Mouse (Mus musculus) liver, embryonic 12.5 days (tissue): ENCODE data around the gene Mb. TPM values are rescaled to one million over a fixed set of nuclear protein-coding genes. Genes with fewer than 3 reads are reported as not detected.

Experiments used
- ATAC-seq: fragments of 200-750 bp; cut with Nextera tagmentation; 2 replicates; pipeline ENCODE4 v1.8.0; 2017; ENCODE audit warnings: moderate number of reproducible peaks, mild to moderate bottlenecking, moderate library complexity
- H3K27ac ChIP-seq: fragments of 300-500 bp; sonication (generic); 2 replicates; pipeline ENCODE4 v1.5.1; 2016; ENCODE audit warnings: mild to moderate bottlenecking
- H3K27me3 ChIP-seq: fragments of 300-500 bp; sonication (generic); replicated peaks from 2 replicates; pipeline ENCODE4 v1.6.1; 2016; ENCODE audit warnings: mild to moderate bottlenecking, moderate library complexity
- H3K36me3 ChIP-seq: fragments of 300-500 bp; sonication (generic); 2 replicates; pipeline ENCODE4 v1.6.1; 2016; ENCODE audit warnings: mild to moderate bottlenecking, moderate library complexity
- H3K4me1 ChIP-seq: fragments of 300-500 bp; sonication (generic); 2 replicates; pipeline ENCODE4 v1.6.1; 2016
- H3K4me2 ChIP-seq: fragments of 300-500 bp; sonication (generic); 2 replicates; pipeline ENCODE4 v1.6.1; 2016; ENCODE audit warnings: mild to moderate bottlenecking, moderate library complexity
- H3K4me3 ChIP-seq: fragments of 300-500 bp; sonication (generic); 2 replicates; pipeline ENCODE4 v1.5.1; 2016; ENCODE audit warnings: mild to moderate bottlenecking, moderate library complexity
- H3K9ac ChIP-seq: fragments of 300-500 bp; sonication (generic); 2 replicates; pipeline ENCODE4 v1.6.1; 2016; ENCODE audit warnings: mild to moderate bottlenecking, moderate library complexity
- H3K9me3 ChIP-seq: fragments of 300-500 bp; sonication (generic); replicated peaks from 2 replicates; pipeline ENCODE4 v1.6.1; 2016; ENCODE audit warnings: mild to moderate bottlenecking, moderate library complexity
- WGBS: fragments of 180-500 bp; shearing (Covaris S2); methylation state at CpG from one replicate; pipeline ENCODE4 v1.1.7; 2016; ENCODE audit not compliant: insufficient replicate concordance; 5-methylcytosine and 5-hydroxymethylcytosine counted together
- polyA plus RNA-seq: library from polyadenylated mRNA; unstranded; fragments of >200 nt; fragmentation: Nextera tagmentation; extraction: Ambion mirVana; gene quantifications from 2 replicates; pipeline ENCODE4 v1.2.1, GENCODE M21; 2016

Mb gene
- polyA plus RNA-seq, 1 experiment from 2014 or later, result 0.17 TPM

DNA sequence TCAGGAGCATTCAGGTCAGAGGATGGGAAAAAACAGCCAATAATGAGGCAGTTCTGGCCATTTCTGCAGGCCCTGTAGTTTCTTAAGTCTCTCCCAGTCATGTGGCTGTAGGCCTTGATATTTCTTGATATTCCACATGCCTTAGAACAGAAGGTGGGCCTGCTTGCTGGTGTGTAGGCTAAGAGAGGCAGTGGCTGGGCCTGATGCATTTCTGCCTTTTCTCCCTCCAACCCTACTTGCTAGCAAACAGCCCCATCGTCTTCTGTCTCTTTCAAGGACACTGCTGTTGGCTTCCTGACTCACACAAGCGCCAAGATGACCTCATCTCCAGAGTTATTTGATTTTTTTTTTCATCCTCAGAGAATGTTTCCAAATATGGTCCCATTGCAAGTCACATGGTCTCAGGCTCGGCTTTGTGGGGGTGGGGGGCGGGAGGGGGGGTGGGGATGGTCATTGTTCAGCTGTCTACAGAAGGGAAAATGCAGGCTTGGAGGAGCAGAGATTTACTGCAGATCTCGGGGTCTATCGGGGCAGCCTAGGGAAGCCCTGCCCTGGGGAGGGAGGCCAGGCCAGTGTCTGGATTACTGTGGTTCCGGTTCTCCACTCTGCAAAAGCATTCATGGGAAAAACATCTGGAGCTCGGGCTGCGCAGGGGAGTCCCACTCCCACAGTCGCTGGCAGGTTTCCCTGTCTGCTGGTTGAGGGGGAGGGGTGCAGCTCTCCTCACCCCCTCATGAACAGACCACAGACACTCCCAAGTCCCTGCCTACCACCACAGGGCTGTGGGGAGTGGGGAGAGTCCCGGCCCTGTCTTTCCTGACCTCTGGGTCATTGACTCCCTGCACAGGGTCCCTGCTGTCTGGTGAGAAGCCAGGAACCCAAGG is 12.9 kb downstream of the Mb start:
- H3K4me3 ChIP-seq, result no peak overlapping the region
- H3K27ac ChIP-seq, result peak overlapping the region; percentile 74
- no peaks in the 10 kb centered on the region for H3K9me3 ChIP-seq
- 0 out of 2 replicates have a peak, but pooled peaks have one; percentile 27 for ATAC-seq
- H3K9ac ChIP-seq, result no peak overlapping the region
- peaks cover 18% of the 10 kb centered on the region; the same call in 1 of the 2 replicates for H3K27me3 ChIP-seq
- H3K4me2 ChIP-seq, result no peak overlapping the region
- no peaks in the 10 kb centered on the region for H3K36me3 ChIP-seq
- WGBS, result 31% methylated on average over 11 of the region's 11 CpGs
- H3K4me1 ChIP-seq, result peaks cover 11% of the 10 kb centered on the region

DNA sequence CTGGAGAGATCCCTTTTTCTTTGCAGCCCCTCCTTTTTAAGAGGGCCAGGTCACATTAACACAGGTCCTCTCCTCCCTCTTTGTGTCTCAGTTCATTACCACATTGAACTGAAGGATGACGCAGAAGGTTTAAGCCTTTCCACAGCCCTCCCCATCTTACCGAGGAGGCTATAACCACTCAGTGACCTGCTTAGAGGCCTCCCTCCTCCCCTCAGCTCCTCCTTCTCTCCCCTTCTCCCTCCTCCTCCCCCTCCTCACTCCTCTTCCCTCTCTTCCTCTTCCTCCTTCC is 13.5 kb downstream of the Mb start:
- H3K27ac ChIP-seq, result peak overlapping the region; percentile 74
- no peak overlapping the region for H3K9ac ChIP-seq
- peaks cover 24% of the 10 kb centered on the region; the same call in 1 of the 2 replicates for H3K27me3 ChIP-seq
- H3K4me2 ChIP-seq, result no peak overlapping the region
- H3K4me3 ChIP-seq, result no peak overlapping the region
- no peaks in the 10 kb centered on the region for H3K36me3 ChIP-seq
- 41% methylated on average over 2 of the region's 2 CpGs for WGBS
- no peak for ATAC-seq
- H3K4me1 ChIP-seq, result peaks cover 11% of the 10 kb centered on the region
- no peaks in the 10 kb centered on the region for H3K9me3 ChIP-seq

DNA sequence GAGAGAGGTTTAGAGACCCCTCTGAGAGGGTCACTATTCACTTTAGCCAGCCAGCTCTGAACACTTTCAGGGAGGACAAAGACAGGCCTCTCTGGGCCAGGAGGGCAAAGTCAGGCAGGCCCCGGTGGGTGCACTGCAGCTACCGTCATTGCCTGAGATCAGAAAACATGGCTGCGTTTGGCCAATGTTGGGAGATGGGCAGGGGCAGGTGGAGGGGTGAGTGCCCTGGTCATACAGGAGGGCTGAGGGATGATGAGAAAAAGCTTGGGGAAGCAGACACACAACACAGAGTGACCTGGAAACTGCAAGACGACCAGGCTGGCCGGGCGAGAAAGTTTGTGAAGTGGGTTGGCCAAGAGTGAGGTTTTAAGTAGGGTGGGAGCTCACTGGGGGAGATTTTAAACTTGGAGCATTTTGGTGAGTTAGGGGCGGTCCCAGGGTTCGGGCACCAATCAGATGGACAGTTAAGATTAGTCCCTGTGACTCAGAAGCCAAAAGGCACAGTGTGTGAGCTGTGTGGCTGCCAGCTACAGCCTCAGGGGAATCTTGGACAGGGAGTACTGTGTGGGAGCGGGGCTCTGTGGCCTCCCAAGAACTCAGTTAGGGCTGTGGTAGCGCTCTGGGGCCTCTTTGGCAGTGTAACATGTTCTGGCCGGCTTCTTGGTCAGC is 14.0 kb downstream of the Mb start:
- Histone ChIP-seq H3K4me1 (peaks cover 11% of the 10 kb centered on the region), H3K27me3 (peaks cover 24% of the 10 kb centered on the region; the same call in 1 of the 2 replicates), H3K36me3 (no peaks in the 10 kb centered on the region), H3K9ac (no peak overlapping the region), H3K9me3 (no peaks in the 10 kb centered on the region), H3K4me3 (no peak overlapping the region), H3K4me2 (no peak overlapping the region), H3K27ac (peak overlapping the region; percentile 74)
- no peak for ATAC-seq
- 58% methylated on average over 11 of the region's 11 CpGs for WGBS

DNA sequence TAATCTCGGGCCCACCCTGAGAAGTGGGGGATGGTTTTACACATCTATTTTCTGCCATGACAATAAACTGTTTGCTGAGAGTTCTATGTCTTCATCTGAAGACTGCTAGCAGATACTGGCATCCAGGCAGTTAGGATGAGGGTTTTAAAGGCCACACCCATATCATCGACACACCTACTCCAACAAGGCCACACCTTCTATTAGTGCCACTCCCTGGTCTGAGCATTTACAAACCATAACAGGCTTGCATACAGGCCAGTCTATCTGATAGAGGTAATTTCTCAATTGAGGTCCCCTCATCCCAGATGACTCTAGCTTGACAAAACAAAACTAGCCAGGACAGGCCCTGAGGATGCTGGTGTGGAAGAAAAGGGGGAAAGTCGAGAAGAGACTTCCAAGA is 14.8 kb downstream of the Mb start:
- H3K4me3 ChIP-seq, result no peak overlapping the region
- H3K36me3 ChIP-seq, result no peaks in the 10 kb centered on the region
- no peak overlapping the region for H3K4me2 ChIP-seq
- 60% methylated on average over 3 of the region's 3 CpGs for WGBS
- H3K27ac ChIP-seq, result no peak overlapping the region
- H3K27me3 ChIP-seq, result peaks cover 24% of the 10 kb centered on the region; the same call in 1 of the 2 replicates
- H3K9ac ChIP-seq, result no peak overlapping the region
- ATAC-seq, result no peak
- H3K9me3 ChIP-seq, result no peaks in the 10 kb centered on the region
- H3K4me1 ChIP-seq, result peaks cover 11% of the 10 kb centered on the region

DNA sequence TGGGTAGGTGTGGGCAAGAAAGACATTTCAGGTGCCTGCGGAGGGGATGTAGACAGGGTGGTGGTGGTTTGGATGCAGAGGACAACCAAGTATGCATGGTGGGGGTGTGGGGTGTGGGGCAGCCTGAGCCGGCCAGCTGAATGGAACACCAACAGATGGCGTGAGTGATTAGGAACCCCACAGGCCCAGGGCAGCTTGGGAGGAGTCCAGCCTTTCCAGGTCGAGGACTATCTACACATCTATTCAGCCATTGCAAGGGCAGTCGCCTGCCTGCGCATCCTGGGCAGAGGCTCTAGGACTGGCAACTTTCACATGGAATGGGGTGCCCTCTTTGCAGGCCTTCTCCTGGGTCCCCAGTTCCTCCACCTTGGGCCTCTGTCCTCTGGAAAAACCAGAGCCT is 15.9 kb downstream of the Mb start:
- no peaks in the 10 kb centered on the region for H3K9me3 ChIP-seq
- H3K27ac ChIP-seq, result no peak overlapping the region
- no peak overlapping the region for H3K4me3 ChIP-seq
- ATAC-seq, result no peak
- H3K4me1 ChIP-seq, result peaks cover 11% of the 10 kb centered on the region
- H3K36me3 ChIP-seq, result no peaks in the 10 kb centered on the region
- H3K9ac ChIP-seq, result no peak overlapping the region
- H3K4me2 ChIP-seq, result no peak overlapping the region
- WGBS, result 49% methylated on average over 6 of the region's 6 CpGs
- H3K27me3 ChIP-seq, result peaks cover 24% of the 10 kb centered on the region; the same call in 1 of the 2 replicates

DNA sequence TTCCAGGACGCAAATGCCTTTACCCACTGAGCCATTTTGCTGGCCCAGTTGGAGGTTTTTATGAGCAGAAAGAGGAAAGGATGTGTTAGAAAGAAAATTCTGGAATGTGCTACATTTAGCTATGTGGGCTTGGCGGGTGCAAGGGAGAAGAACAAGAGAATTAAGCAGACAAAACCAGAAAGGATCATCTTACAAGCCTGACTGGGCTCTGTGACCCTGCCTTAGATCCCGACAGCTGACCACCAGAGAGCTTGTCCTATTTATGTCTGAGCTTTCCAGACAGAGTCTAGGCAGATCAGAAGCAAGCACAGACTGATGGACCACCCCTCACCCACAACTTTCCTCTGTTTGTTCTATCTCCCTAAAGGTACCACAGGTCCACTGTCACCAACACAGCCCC is 19.2 kb downstream of the Mb start:
- H3K4me1 ChIP-seq, result peaks cover 5% of the 10 kb centered on the region; the same call in 1 of the 2 replicates
- WGBS, result 57% methylated on average over 3 of the region's 3 CpGs
- no peak overlapping the region for H3K27ac ChIP-seq

DNA sequence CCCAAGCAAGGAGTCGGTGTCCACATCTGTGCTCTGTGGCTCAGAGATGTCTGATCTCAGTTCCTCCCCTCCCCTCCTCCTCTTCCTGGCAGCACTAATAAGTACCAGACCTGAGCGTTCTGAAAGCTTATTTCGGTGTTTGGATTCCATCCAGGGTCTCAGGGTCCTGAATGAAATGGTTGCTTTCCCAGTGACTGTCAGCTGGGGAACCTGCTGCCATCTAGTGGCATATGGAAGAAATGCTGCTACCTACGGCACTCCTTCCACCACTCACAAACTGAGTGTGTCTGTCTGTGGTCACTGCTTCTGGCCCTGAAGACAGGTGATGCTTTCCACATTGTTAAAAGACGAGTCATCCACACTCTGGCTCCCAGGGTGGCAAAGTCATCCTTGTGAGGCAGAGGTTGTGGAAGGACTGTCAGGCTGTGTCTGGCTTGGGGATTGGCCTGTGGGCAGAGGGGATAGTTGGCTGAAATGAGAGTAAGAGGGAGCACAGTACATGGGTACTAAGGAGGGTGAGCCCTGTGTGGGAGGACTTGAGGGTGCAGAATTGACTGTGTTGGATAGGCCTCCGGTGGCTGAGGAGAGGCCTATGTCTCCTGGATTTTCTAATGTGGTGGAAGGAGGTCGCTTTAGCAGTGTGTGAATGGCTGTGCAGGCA is 21.0 kb downstream of the Mb start:
- Histone ChIP-seq H3K27ac (no peak overlapping the region), H3K9ac (no peak overlapping the region), H3K4me1 (no peaks in the 10 kb centered on the region), H3K36me3 (no peaks in the 10 kb centered on the region), H3K4me3 (no peak overlapping the region), H3K9me3 (no peaks in the 10 kb centered on the region), H3K4me2 (no peak overlapping the region), H3K27me3 (peaks cover 17% of the 10 kb centered on the region; the same call in 1 of the 2 replicates)
- 24% methylated on average over 7 of the region's 7 CpGs for WGBS
- ATAC-seq, result no peak

More for the DNA sequence above, 19.2 kb downstream of the Mb start:
- no peaks in the 10 kb centered on the region for H3K9me3 ChIP-seq
- H3K4me3 ChIP-seq, result no peak overlapping the region
- no peak overlapping the region for H3K9ac ChIP-seq
- H3K27me3 ChIP-seq, result peaks cover 17% of the 10 kb centered on the region; the same call in 1 of the 2 replicates
- no peak for ATAC-seq
- H3K4me2 ChIP-seq, result no peak overlapping the region
- no peaks in the 10 kb centered on the region for H3K36me3 ChIP-seq

DNA sequence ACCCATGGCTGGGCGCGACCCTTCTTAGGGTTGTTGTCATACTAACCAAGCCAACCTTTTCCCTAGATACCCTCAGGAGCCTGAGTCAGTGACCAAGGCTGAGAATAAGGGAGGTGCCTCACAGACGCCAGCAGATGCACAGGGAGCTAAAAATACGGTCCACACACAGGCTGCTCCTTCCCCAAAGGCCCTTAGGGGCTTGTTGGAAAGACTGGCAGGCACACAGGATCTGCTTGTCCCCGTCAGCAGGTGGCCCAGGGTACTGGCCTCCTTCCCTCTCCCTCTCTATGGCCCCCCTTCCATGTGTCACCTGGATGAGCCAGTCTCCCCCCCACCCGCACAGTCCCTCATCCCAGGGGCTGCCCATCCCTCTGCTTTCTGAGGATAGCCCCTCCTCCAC is 22.8 kb downstream of the Mb start:
- WGBS, result 56% methylated on average over 6 of the region's 6 CpGs
- H3K9ac ChIP-seq, result no peak overlapping the region
- H3K4me3 ChIP-seq, result no peak overlapping the region
- no peaks in the 10 kb centered on the region for H3K36me3 ChIP-seq
- no peak overlapping the region for H3K27ac ChIP-seq
- ATAC-seq, result no peak
- peaks cover 14% of the 10 kb centered on the region; the same call in 1 of the 2 replicates for H3K27me3 ChIP-seq
- no peak overlapping the region for H3K4me2 ChIP-seq
- no peaks in the 10 kb centered on the region for H3K9me3 ChIP-seq
- no peaks in the 10 kb centered on the region for H3K4me1 ChIP-seq

DNA sequence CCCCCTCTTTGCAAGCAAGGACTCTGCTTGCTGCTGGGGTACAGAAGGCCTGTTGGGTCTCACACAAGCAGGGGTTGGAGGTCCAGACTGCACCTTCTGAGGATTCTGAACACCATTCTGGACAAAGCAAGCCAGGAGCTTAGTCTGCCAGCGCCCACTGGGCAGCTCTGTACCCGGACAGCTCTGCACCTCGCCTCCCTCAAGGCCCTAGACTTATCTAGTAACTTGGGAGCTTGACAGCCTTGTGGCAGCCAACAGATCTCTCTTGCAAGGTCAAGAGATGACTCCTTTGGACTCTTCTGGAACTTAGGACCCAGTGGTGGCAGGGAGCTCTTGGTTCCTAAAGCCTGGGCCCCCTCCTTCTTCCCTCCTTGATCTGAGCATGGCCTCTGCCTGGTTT is 23.4 kb downstream of the Mb start:
- H3K4me1 ChIP-seq, result no peaks in the 10 kb centered on the region
- ATAC-seq, result no peak
- H3K27ac ChIP-seq, result no peak overlapping the region
- no peaks in the 10 kb centered on the region for H3K9me3 ChIP-seq
- no peak overlapping the region for H3K9ac ChIP-seq
- no peak overlapping the region for H3K4me3 ChIP-seq
- peaks cover 11% of the 10 kb centered on the region; the same call in 1 of the 2 replicates for H3K27me3 ChIP-seq
- H3K36me3 ChIP-seq, result no peaks in the 10 kb centered on the region
- WGBS, result 59% methylated on average over 3 of the region's 3 CpGs
- H3K4me2 ChIP-seq, result no peak overlapping the region

DNA sequence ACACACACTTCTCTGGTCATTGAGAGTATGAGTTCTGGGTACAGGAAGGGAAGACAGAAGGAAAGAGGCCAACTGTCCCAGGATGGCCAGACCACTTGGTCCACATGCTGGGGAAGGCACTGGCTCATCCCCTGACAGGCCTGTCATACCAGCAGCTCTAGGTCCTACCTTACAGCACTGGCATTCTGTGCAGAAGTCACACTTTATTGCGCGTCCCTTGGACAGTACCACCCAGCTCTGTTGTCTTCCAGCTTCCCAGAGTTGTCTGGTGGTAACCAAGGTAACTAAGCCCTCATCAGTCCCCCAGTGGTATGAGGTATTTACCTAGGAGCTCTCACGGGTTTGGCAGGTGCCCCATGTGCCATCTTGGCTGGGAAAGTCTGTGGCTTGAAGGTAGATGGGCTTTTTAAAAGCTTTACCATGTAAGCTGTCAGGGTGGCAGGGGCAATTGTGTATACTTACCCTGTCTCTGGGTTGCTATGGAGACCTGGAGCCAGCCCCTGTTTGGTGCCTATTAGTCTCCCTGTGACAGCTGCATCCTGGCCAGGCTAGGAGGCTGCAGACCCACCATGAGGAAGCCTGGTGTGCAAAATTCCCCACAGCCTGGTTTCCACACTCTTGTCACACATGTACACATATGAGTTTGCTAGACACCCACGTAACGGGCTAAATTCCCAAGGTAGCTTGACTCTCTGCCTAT is 24.4 kb downstream of the Mb start:
- 66% methylated on average over 5 of the region's 5 CpGs for WGBS
- ATAC-seq, result no peak
- H3K27ac ChIP-seq, result no peak overlapping the region

DNA sequence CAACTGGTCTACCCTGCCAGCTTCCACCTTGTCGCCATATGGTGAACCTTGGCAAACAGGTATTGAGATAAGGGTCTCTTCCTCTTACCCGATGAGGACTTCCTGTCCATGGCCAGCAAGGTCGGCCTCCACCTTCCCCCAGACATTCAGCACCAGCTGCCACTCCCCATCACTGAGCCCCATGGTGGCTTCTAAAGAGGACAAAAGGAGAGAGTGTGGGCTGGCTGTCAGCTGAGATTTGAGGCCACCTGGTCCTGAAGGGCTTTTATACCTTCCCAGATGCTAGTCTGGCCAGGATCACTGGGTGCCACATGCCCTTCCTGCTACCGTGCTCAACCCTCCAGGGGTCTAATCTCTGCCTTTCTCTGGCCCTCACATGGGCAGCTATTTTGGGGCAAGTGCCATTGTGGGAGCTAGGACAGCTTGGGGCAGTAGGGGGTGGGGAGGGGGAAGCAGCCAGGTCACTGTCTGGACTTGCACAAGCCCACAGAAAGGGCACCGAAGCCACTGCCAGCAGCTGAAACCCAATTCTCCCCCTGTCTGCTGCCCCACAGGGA is 28.0 kb downstream of the Mb start:
- Histone ChIP-seq H3K4me2 (no peak overlapping the region), H3K27me3 (0 out of 2 replicates have a peak, but pooled peaks cover 3% of the 10 kb centered on the region), H3K27ac (no peak overlapping the region), H3K9me3 (no peaks in the 10 kb centered on the region), H3K36me3 (no peaks in the 10 kb centered on the region), H3K4me3 (no peak overlapping the region), H3K9ac (no peak overlapping the region), H3K4me1 (no peaks in the 10 kb centered on the region)
- ATAC-seq, result no peak
- whole genome bisulfite sequencing, result 48% methylated on average over 5 of the region's 5 CpGs

More for the DNA sequence above, 24.4 kb downstream of the Mb start:
- no peaks in the 10 kb centered on the region for H3K9me3 ChIP-seq
- H3K27me3 ChIP-seq, result peaks cover 10% of the 10 kb centered on the region; the same call in 1 of the 2 replicates
- H3K36me3 ChIP-seq, result no peaks in the 10 kb centered on the region
- no peak overlapping the region for H3K9ac ChIP-seq
- no peak overlapping the region for H3K4me3 ChIP-seq
- H3K4me1 ChIP-seq, result no peaks in the 10 kb centered on the region
- no peak overlapping the region for H3K4me2 ChIP-seq
